In genomic region chr11:53890225-53890624, GRCm38 (mm10) we compare ENCODE assay signal across 11 mouse cellular contexts. TPM values are rescaled to one million over a fixed set of nuclear protein-coding genes. Genes with fewer than 3 reads are reported as not detected.
DNase-seq lines count a peak whose midpoint lies in the region; ATAC-seq and TF ChIP-seq lines count a peak whose summit lies in the region.
"Had no signal": no experiment of that assay in that cellular context is flagged by ENCODE, and none has a peak within 500 bp of the region (broad histone marks: within the 10 kb centered on the region; RNA-seq: fewer than 3 reads in every experiment).

No protein-coding gene starts in this region.

- H3K4me2 ChIP-seq in heart, embryonic 14.5 days (ENCODE audit: low read length) = peak overlapping the region; percentile 86
- peak overlapping the region; percentile 93 for H3K4me2 ChIP-seq in heart, embryonic 16.5 days (ENCODE audit: low read depth, low read length)
- peak overlapping the region; percentile 96; the same call in 1 of the 2 replicates for H3K4me2 ChIP-seq in liver, embryonic 16.5 days (ENCODE audit: low read depth, low read length)

- no peak for TF ChIP-seq POLR2A in MEL (IDR thresholded peaks at IDR 0.05; ENCODE audit: control insufficient read depth in 1 of 2, insufficient read depth in 1 of 2, low read depth in 1 of 2, low read length in 2 of 2, poor library complexity in 1 of 2)

- no peak for DNase-seq in heart, postnatal 10 days
- no peak for DNase-seq in MEL (ENCODE audit: low read depth, low spot score)
- DNase-seq in T-cell, adult 2 months (ENCODE audit: low spot score) = no peak
- no peak for DNase-seq in thymus, postnatal 0 days (ENCODE audit: low spot score)
- DNase-seq: adrenal gland, adult 8-10 months; gastrocnemius, postnatal 36 days; right cerebral cortex, adult 18-20 months had no signal

- no peaks in the 10 kb centered on the region for H3K27me3 ChIP-seq in heart, embryonic 14.5 days (ENCODE audit: control insufficient read depth, insufficient read depth, low read length)
- H3K27me3 ChIP-seq in MEL (ENCODE audit: control insufficient read depth in 1 of 2, insufficient read depth in 2 of 2, low read length in 2 of 2) = no peaks in the 10 kb centered on the region
- no peaks in the 10 kb centered on the region for H3K27me3 ChIP-seq in heart, embryonic 16.5 days (ENCODE audit: control insufficient read depth, insufficient read depth, low read length)
- H3K27me3 ChIP-seq in liver, embryonic 16.5 days (ENCODE audit: control insufficient read depth, insufficient read depth, low read depth, low read length) = no peaks in the 10 kb centered on the region

- no peak overlapping the region for H3K27ac ChIP-seq in heart, embryonic 14.5 days (replicated peaks in 1 of 2; ENCODE audit: control insufficient read depth in 1 of 2, insufficient read depth in 1 of 2, low read depth in 2 of 2, low read length in 2 of 2)
- no peak overlapping the region for H3K27ac ChIP-seq in MEL (ENCODE audit: control insufficient read depth, low read depth, low read length)
- no peak overlapping the region for H3K27ac ChIP-seq in heart, embryonic 16.5 days (ENCODE audit: low read length)
- H3K27ac ChIP-seq in liver, embryonic 16.5 days (ENCODE audit: low read length) = no peak overlapping the region

- H3K36me3 ChIP-seq in heart, embryonic 14.5 days (ENCODE audit: control insufficient read depth, insufficient read depth, low read length) = no peaks in the 10 kb centered on the region
- H3K36me3 ChIP-seq in MEL (ENCODE audit: control insufficient read depth in 1 of 2, insufficient read depth in 2 of 2, low read length in 2 of 2) = peaks cover 0 to 33% of the 10 kb centered on the region in 2 experiments; a peak in 2 of 4 replicates
- H3K36me3 ChIP-seq in heart, embryonic 16.5 days (ENCODE audit: control insufficient read depth, insufficient read depth) = no peaks in the 10 kb centered on the region
- H3K36me3 ChIP-seq in liver, embryonic 16.5 days (ENCODE audit: control insufficient read depth, insufficient read depth) = no peaks in the 10 kb centered on the region

- no peak for TF ChIP-seq EP300 in MEL (IDR thresholded peaks at IDR 0.05; ENCODE audit: low read depth in 1 of 2, low read length in 2 of 2)

- H3K9me3 ChIP-seq in heart, embryonic 14.5 days (ENCODE audit: control insufficient read depth, low read length) = no peaks in the 10 kb centered on the region
- no peaks in the 10 kb centered on the region for H3K9me3 ChIP-seq in MEL (replicated peaks; ENCODE audit: insufficient read depth, low read length)
- H3K9me3 ChIP-seq in heart, embryonic 16.5 days (replicated peaks; ENCODE audit: control insufficient read depth, low read length) = no peaks in the 10 kb centered on the region
- no peaks in the 10 kb centered on the region for H3K9me3 ChIP-seq in liver, embryonic 16.5 days (replicated peaks; ENCODE audit: control insufficient read depth, low read length)

- intact Hi-C loops in heart, postnatal 10 days (cut with DNase I) = loop anchor here (1.0 kb wide), 1 partner anchor 88 kb away; no protein-coding TSS in a partner anchor

- TF ChIP-seq CTCF in MEL (IDR thresholded peaks at IDR 0.05 in 2 of 3, conservative IDR thresholded peaks at IDR 0.05 in 1 of 3; ENCODE audit: control insufficient read depth in 1 of 3, insufficient read depth in 1 of 3, low read depth in 2 of 3, low read length in 3 of 3, poor library complexity in 1 of 3, severe bottlenecking in 1 of 3) = no peak

- peaks cover 10% of the 10 kb centered on the region for H3K79me2 ChIP-seq in MEL (ENCODE audit: control insufficient read depth, insufficient read depth, low read length, poor library complexity)

- TF ChIP-seq RAD21 in MEL (IDR thresholded peaks at IDR 0.05; ENCODE audit: low read depth, low read length) = no peak

- no peak for ATAC-seq in heart, embryonic 14.5 days (ENCODE audit: insufficient number of reproducible peaks, insufficient read depth, low FRiP score, low read depth)
- no peak for ATAC-seq in heart, embryonic 16.5 days (replicated peaks; ENCODE audit: extremely low read depth, insufficient read depth, low FRiP score)
- ATAC-seq in liver, embryonic 16.5 days (ENCODE audit: low read depth) = no peak
- ATAC-seq in frontal cortex, adult (ENCODE audit: low TSS enrichment) = no peak

- H3K9ac ChIP-seq in heart, embryonic 14.5 days (ENCODE audit: low read length) = peak overlapping the region; percentile 77; the same call in 1 of the 2 replicates
- no peak overlapping the region for H3K9ac ChIP-seq in MEL (ENCODE audit: control insufficient read depth, low read depth, low read length, poor library complexity, severe bottlenecking)
- no peak overlapping the region; the same call in 1 of the 2 replicates for H3K9ac ChIP-seq in heart, embryonic 16.5 days (ENCODE audit: low read length)
- no peak overlapping the region for H3K9ac ChIP-seq in liver, embryonic 16.5 days (ENCODE audit: low read depth, low read length)

- 85% methylated on average over 2 of the region's 2 CpGs for WGBS in heart, embryonic 14.5 days
- 81% methylated on average over 2 of the region's 2 CpGs for WGBS in heart, embryonic 16.5 days
- WGBS in liver, embryonic 16.5 days (ENCODE audit: insufficient replicate concordance) = 78% methylated on average over 2 of the region's 2 CpGs

- H3K4me3 ChIP-seq in heart, embryonic 14.5 days (ENCODE audit: control insufficient read depth in 1 of 2, insufficient read depth in 1 of 2, low read depth in 1 of 2, low read length in 2 of 2) = no peak overlapping the region
- H3K4me3 ChIP-seq in MEL (ENCODE audit: control insufficient read depth in 1 of 2, insufficient read depth in 1 of 2, low read depth in 2 of 2, low read length in 2 of 2) = no peak overlapping the region; a peak in 1 of 4 replicates
- no peak overlapping the region for H3K4me3 ChIP-seq in heart, embryonic 16.5 days (ENCODE audit: low read length)
- H3K4me3 ChIP-seq in liver, embryonic 16.5 days (ENCODE audit: low read depth, low read length) = no peak overlapping the region

- peaks cover 11 to 21% of the 10 kb centered on the region in 2 experiments for H3K4me1 ChIP-seq in heart, embryonic 14.5 days (ENCODE audit: control insufficient read depth in 2 of 2, insufficient read depth in 2 of 2, low read length in 2 of 2)
- H3K4me1 ChIP-seq in MEL (ENCODE audit: control insufficient read depth in 1 of 2, insufficient read depth in 2 of 2, low read length in 2 of 2) = peaks cover 14 to 24% of the 10 kb centered on the region in 2 experiments
- H3K4me1 ChIP-seq in heart, embryonic 16.5 days (ENCODE audit: control insufficient read depth, insufficient read depth, low read length) = peaks cover 24% of the 10 kb centered on the region
- peaks cover 16% of the 10 kb centered on the region for H3K4me1 ChIP-seq in liver, embryonic 16.5 days (ENCODE audit: control insufficient read depth, low read depth, low read length)

TF ChIP-seq in MEL, 35 proteins besides CTCF, POLR2A, EP300 and RAD21:
- TF ChIP-seq POLR2AphosphoS2 (IDR thresholded peaks at IDR 0.05; ENCODE audit: low read length) (no peak), MXI1 (IDR thresholded peaks at IDR 0.05; ENCODE audit: low read depth, low read length) (peak; percentile 43; the same call in 1 of the 2 replicates)

RNA-seq across cellular contexts. Expression of gene Slc22a5, which starts 1.2 kb away (rescaled TPM):
- 8.4 and 9.1 TPM in 2 replicates for polyA plus RNA-seq in heart, embryonic 14.5 days (2014; fragmentation: Nextera tagmentation; extraction: Ambion mirVana)
- total RNA-seq in heart, postnatal 10 days (2021) = 10 to 100 TPM; 18.3 to 20.9 TPM
- total RNA-seq in MEL (2012; rRNA removed) = 10.2 and 11.8 TPM in 2 replicates
- polyA plus RNA-seq in MEL (2012; ENCODE audit: insufficient read depth in 1 of 2, insufficient read length in 2 of 2, low read depth in 1 of 2, low replicate concordance in 2 of 2, missing spikeins in 1 of 2) = 10 to 100 TPM in 1 of 2 experiments, not detected in 1; 12.5 TPM
- polyA plus RNA-seq in heart, embryonic 16.5 days (2015; fragmentation: Nextera tagmentation; extraction: Ambion mirVana) = 9.0 and 10.6 TPM in 2 replicates
- 2.4 and 2.6 TPM in 2 replicates for polyA plus RNA-seq in liver, embryonic 16.5 days (2015; fragmentation: Nextera tagmentation; extraction: Ambion mirVana)
- 12.6 and 12.8 TPM in 2 replicates for polyA plus RNA-seq in thymus, postnatal 0 days (2015; fragmentation: Nextera tagmentation; extraction: Ambion mirVana)

RNA-seq across cellular contexts. Expression of gene Gm12216, which starts 31.2 kb away (rescaled TPM):
- polyA plus RNA-seq in heart, embryonic 14.5 days (2014; fragmentation: Nextera tagmentation; extraction: Ambion mirVana) = 0.30 and 1.0 TPM in 2 replicates
- total RNA-seq in heart, postnatal 10 days (2021) = 1 to 10 TPM; 1.9 to 2.0 TPM
- total RNA-seq in MEL (2012; rRNA removed) = not detected in 2 replicates
- polyA plus RNA-seq in MEL (2012; ENCODE audit: insufficient read depth in 1 of 2, insufficient read length in 2 of 2, low read depth in 1 of 2, low replicate concordance in 2 of 2, missing spikeins in 1 of 2) = not detected
- polyA plus RNA-seq in heart, embryonic 16.5 days (2015; fragmentation: Nextera tagmentation; extraction: Ambion mirVana) = 1.4 and 2.7 TPM in 2 replicates
- polyA plus RNA-seq in liver, embryonic 16.5 days (2015; fragmentation: Nextera tagmentation; extraction: Ambion mirVana) = 0.08 and 0.44 TPM in 2 replicates
- polyA plus RNA-seq in thymus, postnatal 0 days (2015; fragmentation: Nextera tagmentation; extraction: Ambion mirVana) = 24.2 and 25.5 TPM in 2 replicates
